Mouse (Mus musculus) E14TG2a.4 (cell line): ENCODE data around the gene Kcnj2.

Experiments used
- CTCF ChIP-seq: conservative IDR thresholded peaks from 2 replicates; pipeline ENCODE4 v1.5.1; 2014; ENCODE audit warnings: low read length
- NANOG ChIP-seq: IDR thresholded peaks from 2 replicates; pipeline ENCODE4 v1.6.1; 2014; ENCODE audit warnings: borderline replicate concordance, low read length, mixed read lengths
- POU5F1 ChIP-seq: IDR thresholded peaks from 2 replicates; pipeline ENCODE4 v1.6.1; 2014; ENCODE audit warnings: low read length, borderline replicate concordance

DNA sequence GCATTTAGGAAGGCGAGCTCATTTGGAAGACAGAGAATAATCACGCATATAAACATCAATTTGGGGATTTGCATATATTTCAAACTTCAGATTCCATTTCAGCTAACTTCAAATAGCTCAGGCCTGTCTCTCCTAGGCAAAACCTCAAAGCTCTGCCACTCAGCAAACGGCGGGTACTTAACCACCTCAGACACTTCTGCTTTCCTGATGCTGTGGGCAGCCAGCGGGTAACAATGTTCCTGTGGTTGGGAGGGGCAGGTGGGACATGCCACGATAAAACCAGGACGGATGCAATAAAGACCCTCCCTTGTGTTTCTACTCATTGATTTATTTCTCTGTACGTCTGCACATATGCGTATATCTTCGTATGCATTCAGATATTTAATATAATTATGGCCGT is 12.1 kb downstream of the Kcnj2 start:
- TF ChIP-seq CTCF (no peak), POU5F1 (no peak), NANOG (no peak)
